Mouse (Mus musculus) forebrain, embryonic 13.5 days (tissue): ENCODE data around the gene Zfp800. TPM values are rescaled to one million over a fixed set of nuclear protein-coding genes. Genes with fewer than 3 reads are reported as not detected.

Experiments used
- ATAC-seq: fragments of 200-750 bp; cut with Nextera tagmentation; 2 replicates; pipeline ENCODE4 v1.8.0; 2017
- H3K27ac ChIP-seq: fragments of 300-500 bp; sonication (generic); 2 replicates; pipeline ENCODE4 v1.5.1; 2015; ENCODE audit warnings: inconsistent platforms, mild to moderate bottlenecking, moderate library complexity
- H3K27me3 ChIP-seq: fragments of 300-500 bp; sonication (generic); 2 replicates; pipeline ENCODE4 v1.6.1; 2015; ENCODE audit warnings: mild to moderate bottlenecking, inconsistent platforms
- H3K36me3 ChIP-seq: fragments of 300-500 bp; sonication (generic); 2 replicates; pipeline ENCODE4 v1.6.1; 2015; ENCODE audit warnings: mild to moderate bottlenecking, inconsistent platforms; ENCODE audit not compliant: poor library complexity, severe bottlenecking
- H3K4me1 ChIP-seq: fragments of 300-500 bp; sonication (generic); 2 replicates; pipeline ENCODE4 v1.6.1; 2015; ENCODE audit warnings: inconsistent platforms
- H3K4me2 ChIP-seq: fragments of 300-500 bp; sonication (generic); 2 replicates; pipeline ENCODE4 v1.6.1; 2015; ENCODE audit warnings: inconsistent platforms, mild to moderate bottlenecking, moderate library complexity
- H3K4me3 ChIP-seq: fragments of 300-500 bp; sonication (generic); 2 replicates; pipeline ENCODE4 v1.5.1; 2015; ENCODE audit warnings: mild to moderate bottlenecking, inconsistent platforms
- H3K9ac ChIP-seq: fragments of 300-500 bp; sonication (generic); 2 replicates; pipeline ENCODE4 v1.6.1; 2015; ENCODE audit warnings: mild to moderate bottlenecking, inconsistent platforms
- H3K9me3 ChIP-seq: fragments of 300-500 bp; sonication (generic); replicated peaks from 2 replicates; pipeline ENCODE4 v1.6.1; 2016; ENCODE audit warnings: inconsistent platforms
- WGBS: fragments of 180-500 bp; shearing (Covaris S2); methylation state at CpG from one replicate; pipeline ENCODE4 v1.1.7; 2015; 5-methylcytosine and 5-hydroxymethylcytosine counted together
- polyA plus RNA-seq: library from polyadenylated mRNA; unstranded; fragments of >200 nt; fragmentation: Nextera tagmentation; extraction: Ambion mirVana; gene quantifications from 2 replicates; pipeline ENCODE4 v1.2.1, GENCODE M21; 2015

The Zfp800 gene
- polyA plus RNA-seq, 1 experiment from 2014 or later = 26.5 TPM

DNA sequence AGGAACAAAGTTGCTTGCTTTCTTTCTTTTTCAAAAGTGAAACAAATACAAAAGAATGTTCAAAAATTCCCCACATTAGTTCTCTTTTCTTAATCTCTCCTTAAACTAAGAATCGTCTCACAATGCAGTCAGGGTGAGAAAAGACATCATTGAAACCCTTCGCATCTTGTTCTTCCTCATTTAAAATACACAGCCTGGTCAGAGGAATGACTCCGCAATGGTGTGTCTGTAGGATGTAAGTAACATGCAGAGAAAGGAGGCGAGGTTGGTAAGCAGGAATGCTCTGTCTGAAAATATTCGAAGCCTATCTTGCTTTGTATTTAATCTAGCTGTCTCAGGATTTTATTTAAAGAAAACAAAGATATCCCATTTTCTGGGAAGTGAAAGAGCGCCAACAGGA, 105.0 kb downstream of the Zfp800 start:
- WGBS = 84% methylated on average over 6 of the region's 6 CpGs
- no peak for ATAC-seq

DNA sequence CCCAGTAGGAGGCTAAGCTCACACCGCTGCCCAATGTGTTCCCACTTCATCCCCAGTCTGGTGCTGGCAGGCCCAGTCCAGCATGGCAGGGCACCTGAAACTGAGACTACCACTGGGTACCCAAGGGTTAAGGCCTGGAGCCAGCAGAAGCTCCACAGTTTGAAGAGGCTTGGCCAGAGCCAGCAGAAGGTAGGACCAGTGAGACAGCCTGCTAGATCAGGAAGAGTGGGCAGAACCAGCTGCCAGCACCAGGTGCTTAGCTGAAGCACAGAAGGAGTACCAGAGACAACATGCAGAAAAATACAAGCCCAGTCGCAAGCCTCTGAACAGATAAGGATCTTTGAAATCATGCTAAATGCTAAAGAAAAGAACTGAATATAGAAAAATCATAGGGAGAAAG, 117.9 kb downstream of the Zfp800 start:
- Histone ChIP-seq H3K9me3 (0 out of 2 replicates have a peak, but pooled peaks cover 4% of the 10 kb centered on the region), H3K27me3 (no peaks in the 10 kb centered on the region), H3K4me3 (no peak overlapping the region), H3K27ac (no peak overlapping the region), H3K4me1 (no peaks in the 10 kb centered on the region), H3K4me2 (no peak overlapping the region), H3K36me3 (no peaks in the 10 kb centered on the region), H3K9ac (no peak overlapping the region)
- WGBS = 70% methylated on average over 2 of the region's 2 CpGs
- ATAC-seq = no peak

More for the DNA sequence above, 105.0 kb downstream of the Zfp800 start:
- Histone ChIP-seq H3K27me3 (no peaks in the 10 kb centered on the region), H3K36me3 (no peaks in the 10 kb centered on the region), H3K9ac (no peak overlapping the region), H3K4me1 (no peaks in the 10 kb centered on the region), H3K27ac (no peak overlapping the region), H3K4me2 (no peak overlapping the region), H3K4me3 (no peak overlapping the region), H3K9me3 (no peaks in the 10 kb centered on the region)

DNA sequence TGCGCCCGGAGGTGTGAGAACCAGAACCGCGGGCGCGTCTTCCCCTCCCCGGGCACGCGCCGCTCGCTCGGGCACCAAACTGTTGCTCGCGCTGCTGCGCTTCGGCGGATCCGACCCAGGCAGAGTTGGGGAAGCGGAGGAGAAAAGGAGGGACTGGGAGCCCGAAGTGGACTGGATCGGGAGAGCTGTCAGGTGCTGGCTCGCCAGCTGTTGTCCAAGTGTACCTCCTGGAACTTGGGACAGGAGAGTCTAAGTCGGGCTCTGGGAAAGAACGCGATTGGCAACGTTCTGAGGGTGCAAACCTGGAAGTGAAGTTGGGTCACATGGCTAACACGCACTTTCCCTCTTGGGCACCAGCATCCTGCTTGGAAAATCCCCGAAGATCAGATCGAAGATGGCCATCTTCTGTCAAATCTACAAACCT, 135.6 kb downstream of the Zfp800 start:
- H3K4me1 ChIP-seq = peaks cover 14% of the 10 kb centered on the region
- peaks cover 6% of the 10 kb centered on the region; the same call in 1 of the 2 replicates for H3K36me3 ChIP-seq
- H3K27ac ChIP-seq = peak overlapping the region; percentile 76
- H3K9me3 ChIP-seq = no peaks in the 10 kb centered on the region
- peak; percentile 78; the same call in 1 of the 2 replicates for ATAC-seq
- WGBS = 2% methylated on average over 10 of the region's 29 CpGs
- peaks cover 9% of the 10 kb centered on the region; the same call in 1 of the 2 replicates for H3K27me3 ChIP-seq
- H3K9ac ChIP-seq = peak overlapping the region; percentile 80
- peak overlapping the region; percentile 88 for H3K4me3 ChIP-seq
- H3K4me2 ChIP-seq = peak overlapping the region; percentile 97

DNA sequence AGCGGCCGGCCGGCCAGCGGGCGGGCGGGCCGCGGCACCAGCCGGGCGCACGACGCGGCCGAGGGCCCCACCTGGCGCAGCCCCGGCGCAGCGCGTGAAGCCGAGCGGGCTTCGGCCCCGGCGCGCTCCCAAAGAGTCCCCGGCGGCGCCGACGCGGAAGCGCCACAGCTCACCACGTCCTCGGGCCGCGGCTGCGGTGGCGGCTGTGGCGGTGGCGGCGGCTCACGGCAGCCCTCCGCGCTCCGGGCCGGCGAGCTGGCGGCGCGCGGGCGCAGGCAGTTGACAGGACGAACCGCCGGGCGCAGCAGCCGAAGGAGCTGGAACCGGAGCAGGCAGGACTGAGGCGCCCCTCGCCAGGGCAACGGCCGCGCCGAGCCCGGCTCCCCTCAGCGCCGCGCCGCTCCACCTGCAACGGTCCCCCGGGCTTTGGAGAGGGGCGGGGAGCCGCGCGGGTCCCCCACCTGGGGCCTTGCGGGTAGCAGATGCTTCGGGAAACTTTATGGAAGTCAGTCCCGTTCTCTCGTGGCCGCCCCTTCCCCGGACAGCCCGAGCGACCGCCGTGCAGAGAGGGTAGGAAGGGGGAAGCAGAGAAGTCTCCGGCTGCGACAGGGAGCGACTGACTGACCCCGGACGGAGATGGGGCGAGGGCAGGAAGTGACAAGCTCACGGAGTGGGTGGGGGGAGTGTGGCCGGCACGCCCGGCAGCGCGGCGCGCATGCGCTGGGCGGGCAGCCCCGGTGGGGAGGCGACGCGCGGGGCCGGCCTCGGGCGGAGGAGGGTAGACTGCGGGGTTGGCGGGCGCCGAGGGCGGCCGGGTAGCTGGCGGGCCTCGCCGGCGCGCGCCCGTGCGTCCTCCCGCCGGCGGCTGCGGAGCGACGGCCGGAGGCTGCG, 136.3 kb downstream of the Zfp800 start:
- H3K4me1 ChIP-seq = peaks cover 14% of the 10 kb centered on the region
- peak overlapping the region; percentile 80 for H3K9ac ChIP-seq
- peak overlapping the region; percentile 76 for H3K27ac ChIP-seq
- H3K4me3 ChIP-seq = peak overlapping the region; percentile 88
- peak; percentile 95 for ATAC-seq
- H3K4me2 ChIP-seq = peak overlapping the region; percentile 97
- peaks cover 9% of the 10 kb centered on the region; the same call in 1 of the 2 replicates for H3K27me3 ChIP-seq
- no peaks in the 10 kb centered on the region for H3K9me3 ChIP-seq
- H3K36me3 ChIP-seq = peaks cover 7% of the 10 kb centered on the region; the same call in 1 of the 2 replicates
- under 1% methylated on average over 74 of the region's 131 CpGs for WGBS

DNA sequence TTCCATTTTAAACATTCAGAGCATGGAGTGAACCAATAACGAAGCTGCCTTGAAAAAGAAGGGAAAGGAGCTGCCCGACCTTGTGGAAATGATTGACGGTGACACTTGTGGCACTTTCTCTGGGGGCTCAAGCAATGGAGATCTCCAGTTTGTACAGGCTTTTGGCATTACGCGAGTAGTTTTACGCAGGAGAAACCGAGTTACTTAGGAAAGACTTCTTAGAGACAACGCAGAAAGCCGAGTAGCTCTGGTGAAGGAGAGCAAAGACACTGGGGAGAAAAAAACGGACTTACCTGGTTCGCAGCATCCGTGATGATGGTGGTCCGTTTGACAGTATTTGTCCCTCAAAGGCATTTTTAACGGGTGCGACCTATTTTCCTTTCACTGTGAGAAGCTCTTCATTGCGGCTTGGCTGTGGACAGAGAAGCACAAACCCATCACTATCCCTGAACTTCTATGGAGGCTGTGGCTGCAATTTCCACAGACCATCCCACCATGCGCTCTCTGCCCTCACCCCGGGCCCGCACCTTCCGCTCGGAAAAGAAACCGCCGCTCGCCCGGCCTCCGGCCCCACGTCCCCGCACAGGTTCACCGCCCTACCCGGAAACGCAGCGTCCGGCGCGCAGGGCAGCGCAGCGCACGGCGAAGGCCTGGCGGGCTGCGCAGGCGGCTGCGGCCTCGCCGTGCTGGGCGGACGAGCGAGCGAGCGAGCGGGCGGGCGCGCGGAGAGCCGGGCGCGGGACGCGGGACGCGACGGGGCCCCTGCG, 137.2 kb downstream of the Zfp800 start:
- Histone ChIP-seq H3K9me3 (no peaks in the 10 kb centered on the region), H3K4me2 (peak overlapping the region; percentile 97), H3K4me3 (peak overlapping the region; percentile 88), H3K4me1 (peaks cover 14% of the 10 kb centered on the region), H3K9ac (peak overlapping the region; percentile 80), H3K27me3 (peaks cover 9% of the 10 kb centered on the region; the same call in 1 of the 2 replicates), H3K27ac (peak overlapping the region; percentile 76), H3K36me3 (peaks cover 10% of the 10 kb centered on the region; the same call in 1 of the 2 replicates)
- no peak; the same call in 1 of the 2 replicates for ATAC-seq
- WGBS = under 1% methylated on average over 60 of the region's 64 CpGs

DNA sequence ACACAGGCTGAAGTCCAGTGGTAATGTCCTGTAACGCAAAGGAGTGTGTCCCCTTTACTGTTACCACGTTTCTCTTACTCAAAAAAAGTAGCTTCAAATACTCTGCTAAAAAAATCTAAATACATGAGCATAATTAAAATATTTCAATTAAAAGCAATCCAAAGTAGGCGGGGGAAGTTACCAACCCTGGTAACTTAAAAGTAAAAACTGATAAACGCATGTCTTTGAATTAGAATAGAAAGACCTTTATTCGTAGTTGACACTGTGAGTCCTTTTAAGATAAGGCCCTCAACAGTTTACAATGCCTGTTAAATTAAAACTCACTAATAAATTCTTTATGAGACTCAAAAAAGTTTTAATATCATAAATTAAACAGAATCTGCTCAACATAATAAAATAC, 138.1 kb downstream of the Zfp800 start:
- Histone ChIP-seq H3K4me2 (no peak overlapping the region), H3K9me3 (no peaks in the 10 kb centered on the region), H3K4me1 (peaks cover 14% of the 10 kb centered on the region), H3K27ac (no peak overlapping the region), H3K36me3 (peaks cover 15% of the 10 kb centered on the region; the same call in 1 of the 2 replicates), H3K4me3 (no peak overlapping the region), H3K9ac (no peak overlapping the region), H3K27me3 (peaks cover 9% of the 10 kb centered on the region; the same call in 1 of the 2 replicates)
- no peak for ATAC-seq
- WGBS = 90% methylated on average over 5 of the region's 5 CpGs

DNA sequence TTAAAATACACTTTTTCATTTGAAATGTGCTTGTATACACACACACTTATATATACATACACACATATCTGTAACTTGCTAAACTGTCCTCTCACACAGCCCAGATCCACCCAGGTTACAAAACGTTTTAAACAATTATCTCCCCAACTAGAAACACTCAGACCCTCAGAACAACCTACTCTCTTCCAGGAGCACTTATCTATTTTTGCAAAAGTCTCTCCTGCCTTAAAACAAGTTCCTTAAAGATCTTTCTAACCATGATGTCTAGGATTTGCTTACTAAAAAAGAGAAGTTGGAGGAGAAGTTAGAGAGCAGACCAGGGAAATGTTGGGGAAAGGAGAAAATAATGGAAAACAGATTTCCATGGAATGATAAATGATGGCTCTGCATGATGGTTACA, 139.4 kb downstream of the Zfp800 start:
- no peak overlapping the region for H3K4me2 ChIP-seq
- WGBS = 72% methylated on average over 1 of the region's 1 CpGs
- H3K27me3 ChIP-seq = peaks cover 9% of the 10 kb centered on the region; the same call in 1 of the 2 replicates
- peaks cover 14% of the 10 kb centered on the region for H3K4me1 ChIP-seq
- peaks cover 15% of the 10 kb centered on the region; the same call in 1 of the 2 replicates for H3K36me3 ChIP-seq
- no peak for ATAC-seq
- no peak overlapping the region for H3K27ac ChIP-seq
- H3K9ac ChIP-seq = no peak overlapping the region
- H3K4me3 ChIP-seq = no peak overlapping the region
- no peaks in the 10 kb centered on the region for H3K9me3 ChIP-seq

DNA sequence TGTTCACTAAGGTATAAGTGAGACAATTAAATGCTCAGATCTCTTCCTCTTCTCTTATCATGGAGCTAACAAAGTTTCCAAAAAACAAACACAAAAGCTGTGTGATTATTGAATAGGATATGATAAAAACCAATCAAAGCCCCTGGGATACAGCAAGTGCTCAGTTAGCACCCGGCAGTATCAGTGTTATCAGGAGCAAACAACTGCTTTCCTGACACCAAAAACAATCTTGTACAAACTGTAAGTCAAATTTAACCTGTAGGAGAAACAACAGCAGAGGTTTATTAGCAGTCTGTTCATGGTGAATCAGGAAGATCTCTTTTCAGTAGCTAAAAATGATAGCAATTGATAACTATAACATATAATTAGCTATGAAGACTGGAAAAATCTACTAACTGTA, 140.0 kb downstream of the Zfp800 start:
- H3K4me1 ChIP-seq = peaks cover 14% of the 10 kb centered on the region
- H3K9ac ChIP-seq = no peak overlapping the region
- H3K36me3 ChIP-seq = peaks cover 20% of the 10 kb centered on the region
- no peaks in the 10 kb centered on the region for H3K9me3 ChIP-seq
- H3K27me3 ChIP-seq = peaks cover 4% of the 10 kb centered on the region; the same call in 1 of the 2 replicates
- ATAC-seq = no peak
- H3K4me3 ChIP-seq = no peak overlapping the region
- no peak overlapping the region for H3K27ac ChIP-seq
- 86% methylated on average over 1 of the region's 1 CpGs for WGBS
- H3K4me2 ChIP-seq = no peak overlapping the region

DNA sequence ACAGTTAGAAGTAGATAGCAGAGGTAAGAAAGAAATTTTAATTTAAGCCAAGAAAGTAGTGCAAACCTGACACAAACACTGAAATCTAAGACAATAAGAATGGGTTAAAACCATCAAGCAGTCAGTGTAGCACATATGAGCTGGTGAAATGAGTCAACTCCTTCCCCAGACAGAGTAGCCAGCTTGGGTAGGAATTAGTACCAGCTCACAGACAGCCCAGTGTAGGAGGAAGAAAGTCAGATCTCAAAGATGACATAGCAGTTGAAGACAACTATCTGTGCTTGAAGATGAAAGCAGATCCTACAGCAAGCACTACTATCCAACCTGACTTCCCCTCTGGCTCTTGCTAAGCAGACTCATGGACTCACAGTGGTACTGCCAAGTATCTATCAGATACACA, 145.0 kb downstream of the Zfp800 start:
- Histone ChIP-seq H3K27me3 (no peaks in the 10 kb centered on the region), H3K36me3 (peaks cover 28% of the 10 kb centered on the region), H3K27ac (no peak overlapping the region), H3K4me3 (no peak overlapping the region), H3K4me2 (no peak overlapping the region), H3K9ac (no peak overlapping the region), H3K9me3 (no peaks in the 10 kb centered on the region), H3K4me1 (no peaks in the 10 kb centered on the region)
- no peak for ATAC-seq

DNA sequence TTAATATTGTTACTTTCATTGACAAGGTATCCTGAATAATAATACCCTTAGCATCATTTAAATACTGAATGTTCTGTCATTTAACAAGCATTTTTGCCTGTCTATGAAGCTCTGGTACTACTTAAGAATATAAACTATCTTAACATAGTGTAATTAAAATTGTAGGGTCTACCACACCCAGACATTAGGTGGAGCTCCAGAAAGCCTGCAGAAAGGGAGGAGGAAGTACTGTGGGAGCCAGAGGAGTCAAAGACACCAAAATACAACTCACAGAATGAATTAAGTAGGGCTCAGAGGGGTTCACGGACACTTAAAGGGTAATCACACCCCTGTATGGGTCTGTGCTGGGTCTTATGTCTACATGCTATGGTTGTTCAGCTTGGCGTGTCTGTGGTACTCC, 149.6 kb downstream of the Zfp800 start:
- no peaks in the 10 kb centered on the region for H3K27me3 ChIP-seq
- ATAC-seq = no peak
- no peak overlapping the region for H3K27ac ChIP-seq
- no peak overlapping the region for H3K4me3 ChIP-seq
- peaks cover 24% of the 10 kb centered on the region for H3K36me3 ChIP-seq
- no peak overlapping the region for H3K9ac ChIP-seq
- 0 out of 2 replicates have a peak, but pooled peaks cover 3% of the 10 kb centered on the region for H3K4me1 ChIP-seq
- H3K9me3 ChIP-seq = no peaks in the 10 kb centered on the region
- 87% methylated on average over 2 of the region's 2 CpGs for WGBS
- H3K4me2 ChIP-seq = no peak overlapping the region

DNA sequence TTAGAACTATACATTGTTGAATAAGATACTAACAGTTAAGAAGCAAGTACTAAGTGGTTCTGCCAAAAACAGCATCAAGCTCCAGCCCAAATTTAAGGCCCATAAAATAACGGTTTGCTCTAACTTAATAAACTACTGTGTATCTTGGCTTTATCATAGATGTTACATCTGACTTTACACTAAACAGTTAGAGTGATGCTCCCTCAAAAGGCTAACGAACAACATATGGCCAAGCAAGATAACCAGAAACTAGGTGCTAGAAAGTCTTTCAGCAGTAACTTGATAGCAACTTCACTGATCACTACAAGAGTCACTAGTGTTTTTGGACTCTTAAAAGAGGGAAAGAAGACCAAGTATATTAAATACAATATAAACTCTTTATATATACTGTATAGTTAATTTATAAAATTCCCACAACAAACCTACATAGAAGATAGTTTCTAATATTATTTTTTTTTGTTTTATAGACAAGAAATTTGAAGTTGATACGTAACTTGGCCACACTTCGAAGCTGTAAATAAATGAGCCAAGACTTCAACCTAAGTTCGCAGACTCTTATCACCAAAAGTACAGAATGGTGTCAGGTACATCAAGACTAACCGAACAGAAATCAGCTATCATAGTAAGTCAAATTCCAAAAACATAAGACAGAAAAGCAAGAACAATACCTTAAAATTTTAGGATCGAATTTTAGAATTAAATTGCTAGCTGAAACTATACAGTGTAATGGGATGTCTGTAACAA, 165.0 kb downstream of the Zfp800 start:
- Histone ChIP-seq H3K36me3 (peaks cover 9% of the 10 kb centered on the region), H3K27me3 (no peaks in the 10 kb centered on the region), H3K4me1 (no peaks in the 10 kb centered on the region), H3K27ac (no peak overlapping the region), H3K4me3 (no peak overlapping the region), H3K4me2 (no peak overlapping the region), H3K9ac (no peak overlapping the region), H3K9me3 (no peaks in the 10 kb centered on the region)
- WGBS = 94% methylated on average over 7 of the region's 7 CpGs
- ATAC-seq = no peak
